Mouse (Mus musculus) hindbrain, embryonic 11.5 days (tissue): ENCODE data around the gene 1700022I11Rik. TPM values are rescaled to one million over a fixed set of nuclear protein-coding genes. Genes with fewer than 3 reads are reported as not detected.
A peak's percentile ranks its signal among the peaks of the same experiment; 100 is the strongest.

Source experiments
- ATAC-seq: fragments of 200-750 bp; cut with Nextera tagmentation; 2 replicates; pipeline ENCODE4 v1.8.0; 2017; ENCODE audit warnings: mild to moderate bottlenecking, moderate TSS enrichment, moderate library complexity; ENCODE audit not compliant: low FRiP score
- DNase-seq: peaks from one replicate; pipeline ENCODE4 v3.0.0-alpha.2; 2015; ENCODE audit warnings: low spot score
- H3K27ac ChIP-seq: fragments of 300-500 bp; sonication (generic); 2 replicates; pipeline ENCODE4 v1.5.1; 2014; ENCODE audit warnings: mild to moderate bottlenecking, low read depth, low read length
- H3K27me3 ChIP-seq: fragments of 300-500 bp; sonication (generic); 2 replicates; pipeline ENCODE4 v1.6.1; 2014; ENCODE audit warnings: mild to moderate bottlenecking, low read length, moderate library complexity, mixed read lengths; ENCODE audit not compliant: control insufficient read depth, insufficient read depth
- H3K36me3 ChIP-seq: fragments of 300-500 bp; sonication (generic); 2 replicates; pipeline ENCODE4 v1.6.1; 2014; ENCODE audit warnings: mild to moderate bottlenecking, low read length, moderate library complexity, mixed read lengths; ENCODE audit not compliant: control insufficient read depth, insufficient read depth
- H3K4me1 ChIP-seq: fragments of 300-500 bp; sonication (generic); replicated peaks from 2 replicates; pipeline ENCODE4 v1.6.1; 2014; ENCODE audit warnings: low read length, mixed read lengths; ENCODE audit not compliant: control insufficient read depth, insufficient read depth
- H3K4me2 ChIP-seq: fragments of 300-500 bp; sonication (generic); replicated peaks from 2 replicates; pipeline ENCODE4 v1.6.1; 2014; ENCODE audit warnings: mild to moderate bottlenecking, low read depth, low read length
- H3K4me3 ChIP-seq: fragments of 300-500 bp; sonication (generic); 2 replicates; pipeline ENCODE4 v1.5.1; 2014; ENCODE audit warnings: low read depth, low read length
- H3K9ac ChIP-seq: fragments of 300-500 bp; sonication (generic); 2 replicates; pipeline ENCODE4 v1.6.1; 2014; ENCODE audit warnings: low read depth, low read length
- H3K9me3 ChIP-seq: fragments of 300-500 bp; sonication (generic); 2 replicates; pipeline ENCODE4 v1.6.1; 2016; ENCODE audit warnings: low read length; ENCODE audit not compliant: control insufficient read depth
- WGBS: fragments of 180-500 bp; shearing (Covaris S2); extraction: QIAGEN DNeasy Blood & Tissue Kit; methylation state at CpG from one replicate; pipeline ENCODE4 v1.1.7; 2014; 5-methylcytosine and 5-hydroxymethylcytosine counted together
- polyA plus RNA-seq: library from polyadenylated mRNA; unstranded; fragments of >200 nt; fragmentation: Nextera tagmentation; extraction: Ambion mirVana; gene quantifications from 2 replicates; pipeline ENCODE4 v1.2.1, GENCODE M21; 2014

Gene 1700022I11Rik
- polyA plus RNA-seq, 1 experiment from 2014 or later = 0.40 TPM

- no peak overlapping the region for H3K9ac ChIP-seq
- H3K9me3 ChIP-seq = no peaks in the 10 kb centered on the region
- no peak overlapping the region for H3K27ac ChIP-seq
- no peak overlapping the region for H3K4me2 ChIP-seq
- ATAC-seq (no peak), DNase-seq (no peak)
- H3K27me3 ChIP-seq = no peaks in the 10 kb centered on the region
- no peak overlapping the region for H3K4me3 ChIP-seq
- H3K4me1 ChIP-seq = peaks cover 13% of the 10 kb centered on the region
- H3K36me3 ChIP-seq = peaks cover 5% of the 10 kb centered on the region; the same call in 1 of the 2 replicates
- WGBS = 95% methylated on average over 17 of the region's 17 CpGs
Observed at GRCm38 (mm10) chr4:42956581-42956980, 12.8 kb upstream of the 1700022I11Rik start.

- Histone ChIP-seq H3K4me1 (peaks cover 11% of the 10 kb centered on the region; the same call in 1 of the 2 replicates), H3K9me3 (no peaks in the 10 kb centered on the region), H3K27me3 (no peaks in the 10 kb centered on the region), H3K36me3 (peaks cover 5% of the 10 kb centered on the region; the same call in 1 of the 2 replicates), H3K4me2 (no peak overlapping the region), H3K4me3 (no peak overlapping the region), H3K27ac (no peak overlapping the region), H3K9ac (no peak overlapping the region)
- ATAC-seq (no peak), DNase-seq (no peak)
- WGBS = 87% methylated on average over 11 of the region's 11 CpGs
Observed at GRCm38 (mm10) chr4:42957306-42957705, 12.1 kb upstream of the 1700022I11Rik start.

GRCm38 (mm10) chr4:42957979-42958378 lies 11.4 kb upstream of the 1700022I11Rik start:
- no peaks in the 10 kb centered on the region for H3K9me3 ChIP-seq
- peaks cover 5% of the 10 kb centered on the region; the same call in 1 of the 2 replicates for H3K36me3 ChIP-seq
- DNase-seq (no peak), ATAC-seq (no peak)
- no peak overlapping the region for H3K9ac ChIP-seq
- 90% methylated on average over 8 of the region's 8 CpGs for WGBS
- no peaks in the 10 kb centered on the region for H3K27me3 ChIP-seq
- no peak overlapping the region for H3K27ac ChIP-seq
- H3K4me3 ChIP-seq = no peak overlapping the region
- peaks cover 9% of the 10 kb centered on the region; the same call in 1 of the 2 replicates for H3K4me1 ChIP-seq
- no peak overlapping the region for H3K4me2 ChIP-seq

- Histone ChIP-seq H3K4me2 (no peak overlapping the region), H3K36me3 (peaks cover 5% of the 10 kb centered on the region; the same call in 1 of the 2 replicates), H3K4me3 (no peak overlapping the region), H3K4me1 (peaks cover 4% of the 10 kb centered on the region; the same call in 1 of the 2 replicates), H3K9me3 (no peaks in the 10 kb centered on the region), H3K27me3 (no peaks in the 10 kb centered on the region), H3K27ac (no peak overlapping the region), H3K9ac (no peak overlapping the region)
- ATAC-seq (no peak), DNase-seq (no peak)
- WGBS = 80% methylated on average over 8 of the region's 8 CpGs
Observed at GRCm38 (mm10) chr4:42958942-42959341, 10.5 kb upstream of the 1700022I11Rik start.

GRCm38 (mm10) chr4:42959382-42959781 lies 10.0 kb upstream of the 1700022I11Rik start:
- DNase-seq (no peak), ATAC-seq (no peak; the same call in 1 of the 2 replicates)
- Histone ChIP-seq H3K9me3 (no peaks in the 10 kb centered on the region), H3K4me2 (no peak overlapping the region), H3K27me3 (no peaks in the 10 kb centered on the region), H3K4me1 (peaks cover 4% of the 10 kb centered on the region; the same call in 1 of the 2 replicates), H3K36me3 (peaks cover 5% of the 10 kb centered on the region; the same call in 1 of the 2 replicates), H3K9ac (no peak overlapping the region), H3K27ac (no peak overlapping the region), H3K4me3 (no peak overlapping the region)
- 82% methylated on average over 4 of the region's 4 CpGs for WGBS

GRCm38 (mm10) chr4:42961592-42961991 lies 7.8 kb upstream of the 1700022I11Rik start:
- Histone ChIP-seq H3K9ac (no peak overlapping the region), H3K27me3 (no peaks in the 10 kb centered on the region), H3K4me1 (no peaks in the 10 kb centered on the region), H3K27ac (no peak overlapping the region), H3K4me3 (no peak overlapping the region), H3K36me3 (peaks cover 4% of the 10 kb centered on the region; the same call in 1 of the 2 replicates), H3K4me2 (no peak overlapping the region), H3K9me3 (no peaks in the 10 kb centered on the region)
- ATAC-seq = no peak
- DNase-seq = peak; percentile 73
- WGBS = 35% methylated on average over 4 of the region's 4 CpGs

- H3K27me3 ChIP-seq = no peaks in the 10 kb centered on the region
- no peaks in the 10 kb centered on the region for H3K36me3 ChIP-seq
- no peaks in the 10 kb centered on the region for H3K9me3 ChIP-seq
- H3K4me2 ChIP-seq = no peak overlapping the region
- H3K9ac ChIP-seq = no peak overlapping the region
- H3K27ac ChIP-seq = no peak overlapping the region
- WGBS = 96% methylated on average over 2 of the region's 2 CpGs
- H3K4me1 ChIP-seq = no peaks in the 10 kb centered on the region
- no peak for ATAC-seq
- DNase-seq = no peak
- no peak overlapping the region for H3K4me3 ChIP-seq
Observed at GRCm38 (mm10) chr4:42963480-42963879, 5.9 kb upstream of the 1700022I11Rik start.

GRCm38 (mm10) chr4:42965039-42965719 lies 4.2 kb upstream of the 1700022I11Rik start:
- no peaks in the 10 kb centered on the region for H3K36me3 ChIP-seq
- no peak overlapping the region for H3K9ac ChIP-seq
- no peaks in the 10 kb centered on the region for H3K4me1 ChIP-seq
- H3K9me3 ChIP-seq = no peaks in the 10 kb centered on the region
- 17% methylated on average over 12 of the region's 12 CpGs for WGBS
- H3K27ac ChIP-seq = no peak overlapping the region
- H3K4me2 ChIP-seq = no peak overlapping the region
- ATAC-seq (peak; percentile 38; the same call in 1 of the 2 replicates), DNase-seq (peak; percentile 81)
- no peaks in the 10 kb centered on the region for H3K27me3 ChIP-seq
- H3K4me3 ChIP-seq = no peak overlapping the region

- no peaks in the 10 kb centered on the region for H3K36me3 ChIP-seq
- no peaks in the 10 kb centered on the region for H3K27me3 ChIP-seq
- H3K9ac ChIP-seq = no peak overlapping the region
- H3K4me2 ChIP-seq = no peak overlapping the region
- no peak overlapping the region for H3K27ac ChIP-seq
- H3K4me1 ChIP-seq = no peaks in the 10 kb centered on the region
- H3K4me3 ChIP-seq = no peak overlapping the region
- no peaks in the 10 kb centered on the region for H3K9me3 ChIP-seq
- 81% methylated on average over 4 of the region's 4 CpGs for whole genome bisulfite sequencing
- ATAC-seq (no peak), DNase-seq (no peak)
Observed at GRCm38 (mm10) chr4:42972952-42973351, 3.5 kb downstream of the 1700022I11Rik start.
